Mouse (Mus musculus) heart, adult 10 weeks (tissue): ENCODE results near the gene Slit3. TPM values are rescaled to one million over a fixed set of nuclear protein-coding genes. Genes with fewer than 3 reads are reported as not detected.

ENCODE experiments used
- polyA plus RNA-seq: library from polyadenylated mRNA; stranded (reverse); fragments of 350-450 nt; fragmentation: Illumina TruSeq; extraction: RNeasy Lipid Tissue Mini Kit (QIAGEN cat#74804); gene quantifications from one replicate; pipeline ENCODE4 v1.2.3, GENCODE M21; 2014; ENCODE audit warnings: low read depth, low replicate concordance

The Slit3 gene
- polyA plus RNA-seq: 9.0 TPM

DNA sequence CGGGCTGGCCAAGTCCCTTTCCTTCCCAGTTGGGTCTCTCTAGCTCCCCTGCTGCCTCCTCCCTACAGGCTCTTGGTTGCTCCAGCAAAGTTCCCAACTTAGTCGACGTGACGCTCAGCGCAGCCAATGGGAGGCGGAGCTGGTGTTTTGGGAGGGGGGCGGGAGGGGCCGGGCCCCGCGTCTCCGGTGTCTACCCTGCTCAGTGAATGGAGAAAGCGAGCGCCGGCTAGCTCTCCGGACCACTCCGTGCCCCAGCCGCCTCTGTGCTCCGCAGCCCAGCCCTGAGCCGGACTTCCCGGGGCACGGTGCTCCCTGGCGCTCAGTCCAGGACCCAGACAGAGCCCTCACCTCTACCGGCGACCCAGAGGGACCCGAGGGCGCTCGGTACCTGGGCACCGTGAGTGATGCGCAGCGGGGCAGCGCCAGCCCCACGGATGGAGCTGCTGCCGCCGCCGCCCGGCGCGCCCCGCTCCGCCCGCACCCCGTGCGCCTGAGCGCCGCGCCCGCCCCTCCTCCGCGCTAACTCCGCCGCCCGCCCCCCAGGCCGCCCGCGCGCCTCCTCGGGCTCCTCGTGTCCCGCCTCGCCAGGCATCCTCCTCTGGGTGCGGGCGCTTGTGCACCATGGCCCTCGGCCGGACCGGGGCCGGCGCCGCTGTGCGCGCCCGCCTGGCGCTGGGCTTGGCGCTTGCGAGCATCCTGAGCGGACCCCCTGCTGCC, at the start of gene Slit3:
Gene Slit3 (plus strand): TSS at position 331 of the 717 bp plus-strand sequence.

